ENCODE assay signal across 22 mouse cellular contexts in the genomic region with DNA sequence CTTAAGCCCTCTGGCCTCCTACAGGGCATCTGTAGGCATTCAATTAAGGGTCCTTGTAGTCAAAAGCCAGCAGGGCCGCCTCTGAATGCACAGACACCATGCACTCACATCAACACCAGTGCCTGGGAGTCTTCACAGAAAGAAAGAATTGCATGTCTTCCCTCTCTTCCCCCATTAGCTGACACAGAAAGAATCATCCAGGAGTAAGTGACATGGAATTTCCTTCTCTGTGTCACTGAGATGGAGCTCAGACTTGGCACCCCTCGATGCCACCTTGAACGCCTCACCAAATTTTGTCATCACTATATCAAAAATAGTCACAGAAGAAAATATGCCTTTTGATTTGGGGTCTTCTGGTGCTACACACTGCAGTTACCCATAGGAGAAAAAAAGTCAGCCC.
DNase-seq lines count a peak whose midpoint lies in the region; ATAC-seq and TF ChIP-seq lines count a peak whose summit lies in the region.
"Had no signal": no experiment of that assay in that cellular context is flagged by ENCODE, and none has a peak within 500 bp of the region (broad histone marks: within the 10 kb centered on the region; RNA-seq: fewer than 3 reads in every experiment).

No protein-coding gene starts in this region.

- H3K27ac ChIP-seq in heart, embryonic 10.5 days = no peak overlapping the region
- no peak overlapping the region for H3K27ac ChIP-seq in heart, embryonic 12.5 days (ENCODE audit: poor library complexity, severe bottlenecking)
- H3K27ac ChIP-seq in neural tube, embryonic 15.5 days (replicated peaks) = peak overlapping the region; percentile 58
- H3K27ac ChIP-seq in embryonic fibroblast, embryonic 13.5 days (ENCODE audit: insufficient read depth, low read length) = peak overlapping the region; percentile 30; the same call in 1 of the 2 replicates

- WGBS in heart, embryonic 10.5 days = 56% methylated on average over 3 of the region's 3 CpGs
- WGBS in heart, embryonic 12.5 days = 61% methylated on average over 3 of the region's 3 CpGs
- WGBS in neural tube, embryonic 15.5 days = 80% methylated on average over 3 of the region's 3 CpGs

- no peak for TF ChIP-seq POLR2A in embryonic fibroblast, embryonic 13.5 days (IDR thresholded peaks at IDR 0.05; ENCODE audit: low read depth, low read length)

- peaks cover 15% of the 10 kb centered on the region; the same call in 1 of the 2 replicates for H3K4me1 ChIP-seq in heart, embryonic 10.5 days
- H3K4me1 ChIP-seq in heart, embryonic 12.5 days (replicated peaks) = peaks cover 10% of the 10 kb centered on the region
- peaks cover 20% of the 10 kb centered on the region for H3K4me1 ChIP-seq in neural tube, embryonic 15.5 days
- peaks cover 4% of the 10 kb centered on the region for H3K4me1 ChIP-seq in embryonic fibroblast, embryonic 13.5 days (ENCODE audit: control insufficient read depth, insufficient read depth, low read length)

- no peak overlapping the region for H3K4me2 ChIP-seq in heart, embryonic 12.5 days
- no peak overlapping the region for H3K4me2 ChIP-seq in neural tube, embryonic 15.5 days

- H3K9me3 ChIP-seq in heart, embryonic 10.5 days = no peaks in the 10 kb centered on the region
- H3K9me3 ChIP-seq in heart, embryonic 12.5 days (replicated peaks) = no peaks in the 10 kb centered on the region
- H3K9me3 ChIP-seq in neural tube, embryonic 15.5 days (replicated peaks) = no peaks in the 10 kb centered on the region

- no peak for TF ChIP-seq CTCF in embryonic fibroblast, embryonic 13.5 days (IDR thresholded peaks at IDR 0.05; ENCODE audit: borderline replicate concordance, insufficient read depth, low read length)

- H3K36me3 ChIP-seq in heart, embryonic 10.5 days = no peaks in the 10 kb centered on the region
- H3K36me3 ChIP-seq in heart, embryonic 12.5 days = no peaks in the 10 kb centered on the region
- no peaks in the 10 kb centered on the region for H3K36me3 ChIP-seq in neural tube, embryonic 15.5 days
- H3K36me3 ChIP-seq: G1E had no signal

- no peak overlapping the region for H3K9ac ChIP-seq in heart, embryonic 12.5 days
- H3K9ac ChIP-seq in neural tube, embryonic 15.5 days (replicated peaks) = no peak overlapping the region

- peak; percentile 62 for DNase-seq in heart, adult 11 months
- DNase-seq in heart, adult 8-10 months (ENCODE audit: low spot score) = no peak
- peak; percentile 54 for DNase-seq in heart, embryonic 10.5 days (ENCODE audit: low spot score)
- DNase-seq in neural tube, embryonic 10.5 days (ENCODE audit: extremely low spot score, low spot score) = no peak
- no peak for DNase-seq in ovary, adult 18-20 months (ENCODE audit: low spot score)
- DNase-seq: adrenal gland, adult 2 months; adrenal gland, adult 8-10 months; adrenal gland, postnatal 10 days; adrenal gland, postnatal 14 days; adrenal gland, postnatal 25 days; adrenal gland, postnatal 36 days; B cell, adult 2 months; cerebellum, adult 11 months; cerebellum, adult 11-12 months had no signal

- peaks cover 68% of the 10 kb centered on the region for H3K27me3 ChIP-seq in heart, embryonic 10.5 days (ENCODE audit: insufficient read depth, poor library complexity, severe bottlenecking)
- H3K27me3 ChIP-seq in heart, embryonic 12.5 days (replicated peaks) = peaks cover 45% of the 10 kb centered on the region
- H3K27me3 ChIP-seq in neural tube, embryonic 15.5 days (replicated peaks) = no peaks in the 10 kb centered on the region
- H3K27me3 ChIP-seq: CH12.LX, Patski had no signal

- H3K4me3 ChIP-seq in heart, embryonic 10.5 days = no peak overlapping the region
- no peak overlapping the region for H3K4me3 ChIP-seq in heart, embryonic 12.5 days
- H3K4me3 ChIP-seq in neural tube, embryonic 15.5 days (replicated peaks) = no peak overlapping the region
- H3K4me3 ChIP-seq in embryonic fibroblast, embryonic 13.5 days (ENCODE audit: insufficient read depth, low read length) = no peak overlapping the region

- ATAC-seq in heart, embryonic 12.5 days (ENCODE audit: insufficient number of reproducible peaks, low FRiP score) = no peak
- no peak for ATAC-seq in neural tube, embryonic 15.5 days (ENCODE audit: low FRiP score)
- ATAC-seq: activated CD4-positive, CD25-positive, alpha-beta regulatory T cell, adult 4 months; CD4-positive, CD25-positive, alpha-beta regulatory T cell, adult 4 months; Patski had no signal

Comparison
In these comparisons a context has a peak if more than half of its experiments do, and no peak if none do; other contexts are left out.
1. DNase-seq: peak in heart, adult 11 months (single experiment) and heart, embryonic 10.5 days (single experiment); none in heart, adult 8-10 months (single experiment), neural tube, embryonic 10.5 days (single experiment) and ovary, adult 18-20 months (single experiment).
2. H3K27ac ChIP-seq: peak in neural tube, embryonic 15.5 days (single experiment) and embryonic fibroblast, embryonic 13.5 days (single experiment); none in heart, embryonic 10.5 days (single experiment) and heart, embryonic 12.5 days (single experiment).